10 mouse cellular contexts compared by ENCODE assay signal in the genomic region with DNA sequence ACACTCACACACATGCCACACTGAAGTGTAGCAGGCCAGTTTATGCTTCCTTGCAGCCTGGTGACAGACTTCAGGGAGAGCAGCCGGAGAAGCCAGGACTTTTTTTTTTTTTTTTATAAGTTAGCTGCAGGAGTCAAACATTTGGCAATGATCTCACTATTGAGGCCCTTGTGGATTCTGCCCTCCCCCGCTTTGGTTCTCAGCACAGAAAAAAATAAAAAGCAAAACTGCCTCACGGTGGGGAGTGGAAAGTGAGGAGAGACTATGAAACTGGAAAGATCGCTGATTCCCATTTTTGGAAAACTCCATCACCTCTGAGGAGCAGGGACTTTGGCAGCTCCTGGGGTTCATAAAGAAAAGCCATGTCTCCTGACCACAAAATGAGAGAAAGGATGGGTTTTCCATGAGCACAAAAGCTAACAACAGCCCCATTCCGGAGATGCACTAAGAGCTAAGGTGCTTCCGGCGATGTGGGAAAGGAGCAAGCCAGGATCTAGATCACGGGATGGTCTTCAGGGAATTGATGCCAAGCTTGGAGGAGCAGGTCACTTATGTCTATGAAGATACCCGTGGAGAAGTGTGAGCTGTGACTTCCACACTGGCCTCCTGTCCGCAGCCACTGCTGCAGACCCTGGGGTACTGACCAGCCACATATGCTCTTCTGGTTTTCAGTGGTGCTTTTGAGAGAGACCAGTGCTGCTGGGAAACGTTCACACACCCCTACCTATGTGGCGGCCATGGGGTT. TPM values are rescaled to one million over a fixed set of nuclear protein-coding genes. Genes with fewer than 3 reads are reported as not detected.
DNase-seq lines count a peak whose midpoint lies in the region; ATAC-seq lines count a peak whose summit lies in the region.
"Had no signal": no experiment of that assay in that cellular context is flagged by ENCODE, and none has a peak within 500 bp of the region (broad histone marks: within the 10 kb centered on the region; RNA-seq: fewer than 3 reads in every experiment).

No protein-coding gene starts in this region.

- H3K36me3 ChIP-seq in lung, embryonic 16.5 days (ENCODE audit: control insufficient read depth, insufficient read depth, low read length), result no peaks in the 10 kb centered on the region
- no peaks in the 10 kb centered on the region for H3K36me3 ChIP-seq in embryonic facial prominence, embryonic 14.5 days (ENCODE audit: control insufficient read depth, insufficient read depth, low read length)
- H3K36me3 ChIP-seq in heart, embryonic 13.5 days, result no peaks in the 10 kb centered on the region
- no peaks in the 10 kb centered on the region for H3K36me3 ChIP-seq in neural tube, embryonic 15.5 days

- 55% methylated on average over 12 of the region's 12 CpGs for whole genome bisulfite sequencing in lung, embryonic 16.5 days
- 59% methylated on average over 12 of the region's 12 CpGs for WGBS in embryonic facial prominence, embryonic 14.5 days
- WGBS in heart, embryonic 13.5 days, result 65% methylated on average over 12 of the region's 12 CpGs
- WGBS in neural tube, embryonic 15.5 days, result 80% methylated on average over 12 of the region's 12 CpGs

- H3K27me3 ChIP-seq in lung, embryonic 16.5 days (ENCODE audit: control insufficient read depth, insufficient read depth, low read depth, low read length), result no peaks in the 10 kb centered on the region
- H3K27me3 ChIP-seq in embryonic facial prominence, embryonic 14.5 days (replicated peaks; ENCODE audit: control insufficient read depth, insufficient read depth, low read length), result no peaks in the 10 kb centered on the region
- no peaks in the 10 kb centered on the region for H3K27me3 ChIP-seq in heart, embryonic 13.5 days (replicated peaks)
- no peaks in the 10 kb centered on the region for H3K27me3 ChIP-seq in neural tube, embryonic 15.5 days (replicated peaks)

- ATAC-seq in lung, embryonic 16.5 days (ENCODE audit: low read depth), result peak; percentile 29; the same call in 1 of the 2 replicates
- ATAC-seq in embryonic facial prominence, embryonic 14.5 days (ENCODE audit: low read depth), result no peak
- no peak; the same call in 1 of the 2 replicates for ATAC-seq in heart, embryonic 13.5 days (ENCODE audit: extremely low read depth, insufficient number of reproducible peaks, low FRiP score, low TSS enrichment)
- ATAC-seq in neural tube, embryonic 15.5 days (ENCODE audit: low FRiP score), result no peak

- DNase-seq in lung, postnatal 36 days, result no peak
- DNase-seq in embryonic facial prominence, embryonic 14.5 days (ENCODE audit: low spot score), result peak; percentile 88
- DNase-seq in retina, embryonic 14.5 days (ENCODE audit: low spot score), result no peak
- no peak for DNase-seq in adrenal gland, postnatal 36 days
- DNase-seq: cerebellum, postnatal 10 days; gastrocnemius, postnatal 14 days; thymus, adult 2 months had no signal

- no peaks in the 10 kb centered on the region for H3K9me3 ChIP-seq in lung, embryonic 16.5 days (ENCODE audit: control insufficient read depth, low read length)
- H3K9me3 ChIP-seq in embryonic facial prominence, embryonic 14.5 days (ENCODE audit: control insufficient read depth, low read length), result peaks cover 10% of the 10 kb centered on the region; the same call in 1 of the 2 replicates
- H3K9me3 ChIP-seq in heart, embryonic 13.5 days, result peaks cover 4% of the 10 kb centered on the region
- H3K9me3 ChIP-seq in neural tube, embryonic 15.5 days (replicated peaks), result no peaks in the 10 kb centered on the region

- peak overlapping the region; percentile 87 for H3K27ac ChIP-seq in lung, embryonic 16.5 days (ENCODE audit: low read length)
- H3K27ac ChIP-seq in embryonic facial prominence, embryonic 14.5 days (replicated peaks; ENCODE audit: low read depth, low read length), result peak overlapping the region; percentile 86
- H3K27ac ChIP-seq in heart, embryonic 13.5 days (replicated peaks), result peak overlapping the region; percentile 80
- H3K27ac ChIP-seq in neural tube, embryonic 15.5 days (replicated peaks), result peak overlapping the region; percentile 56; the same call in 1 of the 2 replicates

- no peak overlapping the region for H3K4me3 ChIP-seq in lung, embryonic 16.5 days (ENCODE audit: low read length)
- H3K4me3 ChIP-seq in embryonic facial prominence, embryonic 14.5 days (ENCODE audit: low read depth, low read length), result no peak overlapping the region
- H3K4me3 ChIP-seq in heart, embryonic 13.5 days, result no peak overlapping the region
- H3K4me3 ChIP-seq in neural tube, embryonic 15.5 days (replicated peaks), result no peak overlapping the region

- H3K4me1 ChIP-seq in lung, embryonic 16.5 days (replicated peaks; ENCODE audit: control insufficient read depth, insufficient read depth, low read length), result peaks cover 33% of the 10 kb centered on the region
- H3K4me1 ChIP-seq in embryonic facial prominence, embryonic 14.5 days (ENCODE audit: control insufficient read depth, insufficient read depth, low read length), result peaks cover 37% of the 10 kb centered on the region
- peaks cover 39% of the 10 kb centered on the region for H3K4me1 ChIP-seq in heart, embryonic 13.5 days
- H3K4me1 ChIP-seq in neural tube, embryonic 15.5 days, result peaks cover 25% of the 10 kb centered on the region

- H3K4me2 ChIP-seq in lung, embryonic 16.5 days (ENCODE audit: low read depth, low read length), result no peak overlapping the region
- H3K4me2 ChIP-seq in embryonic facial prominence, embryonic 14.5 days (ENCODE audit: low read depth, low read length), result no peak overlapping the region
- no peak overlapping the region for H3K4me2 ChIP-seq in heart, embryonic 13.5 days
- H3K4me2 ChIP-seq in neural tube, embryonic 15.5 days, result no peak overlapping the region

- no peak overlapping the region for H3K9ac ChIP-seq in lung, embryonic 16.5 days (ENCODE audit: low read length)
- no peak overlapping the region; the same call in 1 of the 2 replicates for H3K9ac ChIP-seq in embryonic facial prominence, embryonic 14.5 days (ENCODE audit: low read depth, low read length)
- H3K9ac ChIP-seq in heart, embryonic 13.5 days, result no peak overlapping the region
- H3K9ac ChIP-seq in neural tube, embryonic 15.5 days (replicated peaks), result no peak overlapping the region

RNA-seq across cellular contexts. Expression of a gene that starts 57.1 kb away (rescaled TPM):
- 0.57 and 0.90 TPM in 2 replicates for polyA plus RNA-seq in lung, embryonic 16.5 days (2015; fragmentation: Nextera tagmentation; extraction: Ambion mirVana)
- polyA plus RNA-seq in embryonic facial prominence, embryonic 14.5 days (2014; fragmentation: Nextera tagmentation; extraction: Ambion mirVana), result 1.4 TPM in 2 replicates
- polyA plus RNA-seq in heart, embryonic 13.5 days (2015; fragmentation: Nextera tagmentation; extraction: Ambion mirVana), result 0.47 and 0.59 TPM in 2 replicates
- polyA plus RNA-seq in neural tube, embryonic 15.5 days (2015; fragmentation: Nextera tagmentation; extraction: Ambion mirVana), result 0.52 and 1.00 TPM in 2 replicates
- total RNA-seq in adrenal gland, postnatal 36 days (2021), result 1 to 10 TPM in 1 of 2 experiments, under 1 TPM in 1; 0.79 to 1.8 TPM
